Mouse (Mus musculus) cerebellum, adult 2 months (tissue): ENCODE data around the gene Lurap1.

Experiments used
- CTCF ChIP-seq: fragments of 200-500 bp; IDR thresholded peaks from 2 replicates; pipeline ENCODE4 v1.5.1; 2011; ENCODE audit warnings: low read depth, mild to moderate bottlenecking, control low read depth, low read length, moderate library complexity, borderline replicate concordance; ENCODE audit not compliant: insufficient read depth
- POLR2A ChIP-seq: fragments of 200-500 bp; IDR thresholded peaks from 2 replicates; pipeline ENCODE4 v1.6.1; 2011; ENCODE audit warnings: low read length, control low read depth, borderline replicate concordance; ENCODE audit not compliant: insufficient read depth

- no peak for TF ChIP-seq CTCF
- TF ChIP-seq POLR2A = no peak
Observed at GRCm38 (mm10) chr4:116142269-116142668, 8.9 kb downstream of the Lurap1 start.
